Mouse (Mus musculus): ENCODE results near the gene Gm43518. TPM values are rescaled to one million over a fixed set of nuclear protein-coding genes. Genes with fewer than 3 reads are reported as not detected.

Gm43518 gene
- total and polyA plus RNA-seq, 3 experiments: 2.1 to 3.6 TPM; not detected in 1

DNA sequence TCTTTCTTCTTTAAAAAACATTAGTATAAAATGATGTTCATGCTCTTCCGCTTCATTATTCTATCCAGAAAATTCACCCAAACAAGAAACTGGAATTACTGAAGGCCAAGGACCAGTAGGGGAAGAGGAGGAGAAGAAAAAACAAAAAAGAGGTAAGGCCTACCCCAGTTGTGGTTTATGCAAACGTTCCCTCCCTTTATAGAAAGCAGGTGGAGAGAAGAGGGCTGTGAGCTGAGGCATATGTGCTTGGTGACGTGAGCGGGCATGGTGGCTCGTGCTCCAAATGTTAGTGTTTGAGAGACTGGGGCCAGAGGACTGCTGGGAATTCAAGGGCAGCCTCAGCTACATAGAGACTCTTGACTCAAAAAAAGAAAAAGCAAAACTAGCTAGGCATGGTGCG, 5.1 kb upstream of the Gm43518 start:
- Histone ChIP-seq H3K4me1 (ENCODE audit: control insufficient read depth in 1 of 2, insufficient read depth in 2 of 2, low read length in 2 of 2) (no peaks in the 10 kb centered on the region), H3K27ac (ENCODE audit: control insufficient read depth, low read depth, low read length) (no peak overlapping the region), H3K27me3 (ENCODE audit: control insufficient read depth in 1 of 2, insufficient read depth in 2 of 2, low read length in 2 of 2) (no peaks in the 10 kb centered on the region), H3K4me3 (ENCODE audit: control insufficient read depth in 1 of 2, insufficient read depth in 1 of 2, low read depth in 2 of 2, low read length in 2 of 2) (no peak overlapping the region), H3K9me3 (replicated peaks; ENCODE audit: insufficient read depth, low read length) (no peaks in the 10 kb centered on the region), H3K36me3 (ENCODE audit: control insufficient read depth in 1 of 2, insufficient read depth in 2 of 2, low read length in 2 of 2) (peaks cover 0 to 38% of the 10 kb centered on the region in 2 experiments; a peak in 2 of 4 replicates), H3K9ac (ENCODE audit: control insufficient read depth, low read depth, low read length, poor library complexity, severe bottlenecking) (no peak overlapping the region), H3K79me2 (ENCODE audit: control insufficient read depth, insufficient read depth, low read length, poor library complexity) (no peaks in the 10 kb centered on the region)
- no peak for DNase-seq (ENCODE audit: low read depth, low spot score)
- TF ChIP-seq EP300 (IDR thresholded peaks at IDR 0.05; ENCODE audit: low read depth in 1 of 2, low read length in 2 of 2): no peak
- TF ChIP-seq GABPA (IDR thresholded peaks at IDR 0.05; ENCODE audit: low read depth, low read length): no peak
- no peak for TF ChIP-seq SMC3 (IDR thresholded peaks at IDR 0.05; ENCODE audit: low read depth, low read length)
- TF ChIP-seq TBP (IDR thresholded peaks at IDR 0.05; ENCODE audit: low read depth, low read length): no peak
- no peak for TF ChIP-seq NRF1 (IDR thresholded peaks at IDR 0.05; ENCODE audit: insufficient read depth, low read depth, low read length, poor library complexity, severe bottlenecking)
- no peak for TF ChIP-seq MAX (IDR thresholded peaks at IDR 0.05; ENCODE audit: low read length)
- no peak for TF ChIP-seq MEF2A (IDR thresholded peaks at IDR 0.05; ENCODE audit: extremely low read depth, insufficient replicate concordance, low read depth, low read length, poor library complexity, severe bottlenecking)
- no peak for TF ChIP-seq SIN3A (IDR thresholded peaks at IDR 0.05; ENCODE audit: low read length)
- TF ChIP-seq ZMIZ1 (IDR thresholded peaks at IDR 0.05; ENCODE audit: low read depth, low read length): no peak
- no peak for TF ChIP-seq POLR2AphosphoS2 (IDR thresholded peaks at IDR 0.05; ENCODE audit: low read length)
- no peak for TF ChIP-seq POLR2AphosphoS5 (IDR thresholded peaks at IDR 0.05; ENCODE audit: borderline replicate concordance, low read depth, low read length)
- TF ChIP-seq MYC (IDR thresholded peaks at IDR 0.05; ENCODE audit: low read depth, low read length): no peak
- no peak for TF ChIP-seq BHLHE40 (IDR thresholded peaks at IDR 0.05; ENCODE audit: borderline replicate concordance, low read depth, low read length)
- TF ChIP-seq TAL1 (IDR thresholded peaks at IDR 0.05; ENCODE audit: low read length): no peak
- TF ChIP-seq UBTF (IDR thresholded peaks at IDR 0.05; ENCODE audit: borderline replicate concordance, insufficient read depth, low read depth, low read length): no peak
- TF ChIP-seq RAD21 (IDR thresholded peaks at IDR 0.05; ENCODE audit: low read depth, low read length): no peak
- no peak for TF ChIP-seq MAFK (IDR thresholded peaks at IDR 0.05; ENCODE audit: borderline replicate concordance, low read depth, low read length)
- no peak for TF ChIP-seq ELF1 (IDR thresholded peaks at IDR 0.05; ENCODE audit: low read depth, low read length)
- no peak for TF ChIP-seq MYB (IDR thresholded peaks at IDR 0.05; ENCODE audit: low read depth, low read length)
- TF ChIP-seq ZNF384 (IDR thresholded peaks at IDR 0.05; ENCODE audit: low read depth, low read length): no peak

DNA sequence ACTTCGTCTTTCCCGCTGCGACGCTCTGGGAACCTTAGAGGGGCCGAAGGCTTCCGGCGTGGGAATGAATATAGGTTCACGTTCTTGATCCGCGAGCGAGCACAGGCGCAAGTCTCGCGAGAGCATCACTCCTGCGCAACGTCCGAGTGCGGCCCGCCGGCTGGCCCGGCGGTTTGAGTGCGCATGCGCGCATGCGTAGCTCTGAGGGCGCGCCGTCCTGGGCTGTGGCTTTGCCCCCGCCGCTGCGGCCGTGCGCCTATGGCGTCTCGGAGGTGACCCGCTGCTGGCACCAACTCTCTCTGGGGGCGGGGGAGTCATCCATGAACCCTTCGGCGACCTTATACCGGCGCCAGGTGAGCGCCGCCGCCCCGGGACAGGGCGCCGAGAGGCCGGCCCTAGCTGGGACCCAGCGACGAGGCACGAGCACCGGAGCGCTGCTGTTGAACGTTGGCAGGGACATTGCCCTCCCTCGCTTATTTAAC, 3.3 kb downstream of the Gm43518 start, which contains the start of gene Ccdc62:
Gene Ccdc62, plus strand, starts transcription at position 172 of the 482 bp plus-strand sequence.
- H3K36me3 ChIP-seq (ENCODE audit: control insufficient read depth in 1 of 2, insufficient read depth in 2 of 2, low read length in 2 of 2): peaks cover 0 to 14% of the 10 kb centered on the region in 2 experiments
- peak within 1 kb of the TSS; percentile 69 to 85 for H3K4me3 ChIP-seq (ENCODE audit: control insufficient read depth in 1 of 2, insufficient read depth in 1 of 2, low read depth in 2 of 2, low read length in 2 of 2)
- peak within 1 kb of the TSS; percentile 99 for H3K9ac ChIP-seq (ENCODE audit: control insufficient read depth, low read depth, low read length, poor library complexity, severe bottlenecking)
- DNase-seq (ENCODE audit: low read depth, low spot score): peak; percentile 97
- peaks cover 9% of the 10 kb centered on the region for H3K79me2 ChIP-seq (ENCODE audit: control insufficient read depth, insufficient read depth, low read length, poor library complexity)
- no peaks in the 10 kb centered on the region for H3K27me3 ChIP-seq (ENCODE audit: control insufficient read depth in 1 of 2, insufficient read depth in 2 of 2, low read length in 2 of 2)
- H3K9me3 ChIP-seq (replicated peaks; ENCODE audit: insufficient read depth, low read length): no peaks in the 10 kb centered on the region
- H3K4me1 ChIP-seq (ENCODE audit: control insufficient read depth in 1 of 2, insufficient read depth in 2 of 2, low read length in 2 of 2): peaks cover 0 to 13% of the 10 kb centered on the region in 2 experiments; a peak in 2 of 4 replicates
- H3K27ac ChIP-seq (ENCODE audit: control insufficient read depth, low read depth, low read length): peak within 1 kb of the TSS; percentile 92
- TF ChIP-seq TCF12 (IDR thresholded peaks at IDR 0.05; ENCODE audit: low read depth, low read length) (peak; percentile 53; the same call in 1 of the 2 replicates), ZKSCAN1 (IDR thresholded peaks at IDR 0.05; ENCODE audit: low read depth, low read length) (no peak), BHLHE40 (IDR thresholded peaks at IDR 0.05; ENCODE audit: borderline replicate concordance, low read depth, low read length) (no peak), EP300 (IDR thresholded peaks at IDR 0.05; ENCODE audit: low read depth in 1 of 2, low read length in 2 of 2) (0 out of 4 replicates have a peak, but pooled peaks of 1 of the 2 experiments have one; percentile 12), TBP (IDR thresholded peaks at IDR 0.05; ENCODE audit: low read depth, low read length) (peak; percentile 54; the same call in 1 of the 2 replicates), MAZ (IDR thresholded peaks at IDR 0.05; ENCODE audit: low read depth, low read length) (peak; percentile 69; the same call in 1 of the 2 replicates), NRF1 (IDR thresholded peaks at IDR 0.05; ENCODE audit: insufficient read depth, low read depth, low read length, poor library complexity, severe bottlenecking) (peak; percentile 88), CHD2 (IDR thresholded peaks at IDR 0.05; ENCODE audit: low read length) (peak; percentile 96), USF1 (IDR thresholded peaks at IDR 0.05; ENCODE audit: low read depth, low read length) (no peak), GATA1 (IDR thresholded peaks at IDR 0.05; ENCODE audit: low read depth, low read length) (no peak), ZMIZ1 (IDR thresholded peaks at IDR 0.05; ENCODE audit: low read depth, low read length) (peak; percentile 97), HCFC1 (IDR thresholded peaks at IDR 0.05; ENCODE audit: low read depth, low read length) (peak; percentile 83), KAT2A (conservative IDR thresholded peaks at IDR 0.05; ENCODE audit: low read depth, low read length) (no peak), CHD1 (IDR thresholded peaks at IDR 0.05; ENCODE audit: low read depth, low read length) (no peak), MYB (IDR thresholded peaks at IDR 0.05; ENCODE audit: low read depth, low read length) (no peak), USF2 (IDR thresholded peaks at IDR 0.05; ENCODE audit: borderline replicate concordance in 1 of 2, insufficient read depth in 1 of 2, low read depth in 1 of 2, low read length in 2 of 2) (no peak)

Measured in MEL (cell line).